Mouse (Mus musculus) right cerebral cortex, postnatal 4 days (tissue): ENCODE measurements around the gene Olfr789.

ENCODE experiments used
- DNase-seq: peaks from one replicate; pipeline ENCODE4 v3.0.0-alpha.2; 2022

Olfr789 gene

GRCm38 (mm10) chr10:129484452-129484851 lies at the start of gene Olfr789:
Gene Olfr789, plus strand, starts transcription at chr10:129484752.
- DNase-seq, result no peak

GRCm38 (mm10) chr10:129461562-129461961 lies 23.0 kb upstream of the Olfr789 start, which contains the start of gene Olfr787:
Gene Olfr787, plus strand, starts transcription at chr10:129461862.
- no peak for DNase-seq

- no peak for DNase-seq
Observed at GRCm38 (mm10) chr10:129470698-129471097, 13.9 kb upstream of the Olfr789 start, which contains the start of gene Olfr788. Gene Olfr788, plus strand, starts transcription at chr10:129470998.

GRCm38 (mm10) chr10:129473256-129473655 lies 11.3 kb upstream of the Olfr789 start:
- no peak for DNase-seq

- DNase-seq, result no peak
Observed at GRCm38 (mm10) chr10:129473723-129474122, 10.8 kb upstream of the Olfr789 start.

DNA sequence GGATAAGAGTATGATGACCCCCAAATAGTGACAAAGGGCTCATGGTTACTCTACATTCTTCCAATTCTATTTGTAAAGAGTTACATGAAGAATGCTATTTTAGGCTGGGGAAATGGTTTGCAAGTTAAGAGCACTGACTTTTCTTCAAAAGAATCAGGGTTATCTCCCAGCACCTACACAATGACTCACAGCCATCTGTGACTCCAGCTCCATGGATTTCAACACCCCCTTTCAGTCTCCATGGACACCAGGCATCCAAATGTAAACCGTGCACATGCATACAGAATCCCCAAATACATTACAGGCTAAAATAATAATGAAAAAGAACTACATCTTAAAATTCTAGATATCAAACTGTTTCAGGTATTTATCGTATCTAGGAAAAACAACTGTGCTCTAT lies 5.5 kb downstream of the Olfr789 start:
- no peak for DNase-seq

DNA sequence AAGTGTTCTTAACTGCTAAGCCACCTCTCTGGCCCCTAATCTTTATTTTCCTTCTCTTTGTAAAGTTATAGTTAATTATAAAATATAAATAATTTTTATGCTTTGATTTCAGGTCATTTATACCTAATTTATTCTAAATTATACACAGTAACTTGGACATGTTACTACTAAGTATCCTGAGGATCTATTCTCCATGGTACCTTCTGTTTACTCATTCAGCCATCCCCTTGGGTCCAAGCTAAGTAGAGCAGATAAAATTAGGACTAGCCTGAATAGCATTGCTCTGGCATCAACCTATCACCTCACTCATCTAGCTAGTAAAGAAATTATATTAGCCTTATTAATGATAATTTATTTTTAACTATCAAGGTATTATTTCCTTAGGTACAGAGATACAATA lies 13.6 kb downstream of the Olfr789 start, which contains the start of gene Olfr790:
TSS of gene Olfr790 (plus strand) at position 301 of the 400 bp plus-strand sequence.
- DNase-seq, result no peak

GRCm38 (mm10) chr10:129521492-129521891 lies 36.9 kb downstream of the Olfr789 start, which contains the start of gene Olfr791:
Gene Olfr791, plus strand, starts transcription at chr10:129521792.
- no peak for DNase-seq

DNA sequence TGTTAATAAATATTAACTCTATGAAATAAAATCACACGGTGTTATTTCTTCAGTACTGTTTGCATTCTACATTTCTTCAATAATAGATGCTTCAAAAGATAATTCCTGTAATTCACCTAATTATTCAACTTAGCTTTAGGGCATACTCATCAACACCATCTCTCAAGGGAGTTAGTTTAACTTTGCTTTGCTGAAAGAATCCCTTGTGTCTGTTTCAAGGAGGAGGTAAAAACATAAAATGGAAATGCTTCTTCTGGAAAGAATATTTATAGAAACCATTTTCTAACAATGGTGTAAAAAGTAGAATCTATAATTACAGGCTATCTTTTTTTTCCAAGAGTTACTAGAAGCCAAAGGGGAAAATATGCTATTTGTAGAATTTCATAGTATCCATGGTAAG lies 54.3 kb downstream of the Olfr789 start, which contains the start of gene Olfr792:
TSS of gene Olfr792 (plus strand) at position 301 of the 400 bp plus-strand sequence.
- no peak for DNase-seq
